Mouse (Mus musculus) heart, embryonic 15.5 days (tissue): ENCODE measurements around the gene Klhl25. TPM values are rescaled to one million over a fixed set of nuclear protein-coding genes. Genes with fewer than 3 reads are reported as not detected.
A peak's percentile ranks its signal among the peaks of the same experiment; 100 is the strongest.
"Not testable (repeated sequence)": the region's sequence is repeated elsewhere in the genome, so short reads cannot be mapped to it uniquely, and the experiment has no call there.

Experiments used
- ATAC-seq: fragments of 200-750 bp; cut with Nextera tagmentation; replicated peaks from 2 replicates; pipeline ENCODE4 v1.8.0; 2017; ENCODE audit warnings: low read depth, moderate TSS enrichment; ENCODE audit not compliant: insufficient number of reproducible peaks, insufficient read depth, low FRiP score
- H3K27ac ChIP-seq: fragments of 300-500 bp; sonication (generic); 2 replicates; pipeline ENCODE4 v1.5.1; 2015; ENCODE audit warnings: mild to moderate bottlenecking, inconsistent platforms
- H3K27me3 ChIP-seq: fragments of 300-500 bp; sonication (generic); 2 replicates; pipeline ENCODE4 v1.6.1; 2015; ENCODE audit warnings: inconsistent platforms
- H3K36me3 ChIP-seq: fragments of 300-500 bp; sonication (generic); 2 replicates; pipeline ENCODE4 v1.6.1; 2015; ENCODE audit warnings: mild to moderate bottlenecking, inconsistent platforms
- H3K4me1 ChIP-seq: fragments of 300-500 bp; sonication (generic); replicated peaks from 2 replicates; pipeline ENCODE4 v1.6.1; 2015; ENCODE audit warnings: inconsistent platforms
- H3K4me2 ChIP-seq: fragments of 300-500 bp; sonication (generic); 2 replicates; pipeline ENCODE4 v1.6.1; 2015; ENCODE audit warnings: inconsistent platforms, mild to moderate bottlenecking, moderate library complexity
- H3K4me3 ChIP-seq: fragments of 300-500 bp; sonication (generic); 2 replicates; pipeline ENCODE4 v1.5.1; 2015; ENCODE audit warnings: mild to moderate bottlenecking, inconsistent platforms
- H3K9ac ChIP-seq: fragments of 300-500 bp; sonication (generic); 2 replicates; pipeline ENCODE4 v1.6.1; 2015; ENCODE audit warnings: mild to moderate bottlenecking, inconsistent platforms
- H3K9me3 ChIP-seq: fragments of 300-500 bp; sonication (generic); replicated peaks from 2 replicates; pipeline ENCODE4 v1.6.1; 2016; ENCODE audit warnings: inconsistent platforms
- WGBS: fragments of 180-500 bp; shearing (Covaris S2); methylation state at CpG from one replicate; pipeline ENCODE4 v1.1.7; 2015; ENCODE audit warnings: mixed read lengths; 5-methylcytosine and 5-hydroxymethylcytosine counted together
- polyA plus RNA-seq: library from polyadenylated mRNA; unstranded; fragments of >200 nt; fragmentation: Nextera tagmentation; extraction: Ambion mirVana; gene quantifications from 2 replicates; pipeline ENCODE4 v1.2.1, GENCODE M21; 2015

The Klhl25 gene
- polyA plus RNA-seq, 1 experiment from 2014 or later: 7.7 TPM

GRCm38 (mm10) chr7:75879436-75879835 is 31.3 kb downstream of the Klhl25 start:
- ATAC-seq: not testable (repeated sequence)

GRCm38 (mm10) chr7:75880236-75880635 is 32.1 kb downstream of the Klhl25 start:
- Histone ChIP-seq H3K9ac (no peak overlapping the region), H3K4me2 (peak overlapping the region; percentile 30; the same call in 1 of the 2 replicates), H3K4me1 (peaks cover 3% of the 10 kb centered on the region; the same call in 1 of the 2 replicates), H3K4me3 (no peak overlapping the region), H3K27ac (no peak overlapping the region), H3K27me3 (no peaks in the 10 kb centered on the region), H3K36me3 (no peaks in the 10 kb centered on the region), H3K9me3 (no peaks in the 10 kb centered on the region)
- WGBS: 54% methylated on average over 8 of the region's 8 CpGs
- no peak for ATAC-seq

More at GRCm38 (mm10) chr7:75879436-75879835, 31.3 kb downstream of the Klhl25 start:
- H3K27ac ChIP-seq, H3K9me3 ChIP-seq, H3K4me1 ChIP-seq, H3K4me2 ChIP-seq, H3K36me3 ChIP-seq, H3K27me3 ChIP-seq, H3K4me3 ChIP-seq, H3K9ac ChIP-seq: not testable (repeated sequence)
- 75% methylated on average over 2 of the region's 2 CpGs for WGBS

DNA sequence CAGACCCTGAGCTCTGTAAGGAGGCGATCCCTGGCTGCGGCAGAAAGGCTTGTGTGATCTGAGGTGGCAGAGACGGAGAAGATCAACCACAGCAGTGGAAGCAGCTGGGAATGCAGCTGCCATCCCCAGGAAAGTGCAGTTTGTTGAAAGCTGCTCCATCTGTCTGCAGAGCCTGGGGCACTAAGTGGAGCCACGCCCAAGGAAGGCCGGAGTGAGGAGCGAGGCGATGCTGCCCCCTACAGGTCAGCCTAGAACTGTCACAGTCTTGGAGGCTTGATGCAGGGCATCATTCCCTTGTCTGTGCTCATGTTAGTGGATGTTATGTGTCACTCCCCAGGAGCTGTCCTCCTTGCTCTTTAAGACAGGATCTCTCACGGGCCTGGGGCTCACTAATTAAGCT is 32.5 kb downstream of the Klhl25 start:
- Histone ChIP-seq H3K9ac (no peak overlapping the region), H3K4me3 (no peak overlapping the region), H3K4me1 (peaks cover 3% of the 10 kb centered on the region; the same call in 1 of the 2 replicates), H3K27me3 (no peaks in the 10 kb centered on the region), H3K36me3 (no peaks in the 10 kb centered on the region), H3K27ac (no peak overlapping the region), H3K9me3 (no peaks in the 10 kb centered on the region), H3K4me2 (peak overlapping the region; percentile 30; the same call in 1 of the 2 replicates)
- peak; percentile 70 for ATAC-seq
- WGBS: 3% methylated on average over 8 of the region's 8 CpGs

- no peak overlapping the region for H3K9ac ChIP-seq
- no peaks in the 10 kb centered on the region for H3K9me3 ChIP-seq
- H3K36me3 ChIP-seq: no peaks in the 10 kb centered on the region
- WGBS: 39% methylated on average over 6 of the region's 6 CpGs
- no peak for ATAC-seq
- H3K27ac ChIP-seq: no peak overlapping the region
- no peak overlapping the region for H3K4me3 ChIP-seq
- H3K4me2 ChIP-seq: no peak overlapping the region
- H3K4me1 ChIP-seq: peaks cover 3% of the 10 kb centered on the region; the same call in 1 of the 2 replicates
- H3K27me3 ChIP-seq: no peaks in the 10 kb centered on the region
These were observed 33.3 kb downstream of the Klhl25 start for GRCm38 (mm10) chr7:75881376-75881775.

GRCm38 (mm10) chr7:75881791-75882190 is 33.7 kb downstream of the Klhl25 start:
- H3K9ac ChIP-seq: no peak overlapping the region
- H3K27ac ChIP-seq: no peak overlapping the region
- no peaks in the 10 kb centered on the region for H3K27me3 ChIP-seq
- no peak overlapping the region for H3K4me3 ChIP-seq
- H3K36me3 ChIP-seq: no peaks in the 10 kb centered on the region
- no peaks in the 10 kb centered on the region for H3K9me3 ChIP-seq
- H3K4me2 ChIP-seq: no peak overlapping the region
- peaks cover 3% of the 10 kb centered on the region; the same call in 1 of the 2 replicates for H3K4me1 ChIP-seq
- 70% methylated on average over 3 of the region's 3 CpGs for WGBS
- no peak for ATAC-seq

DNA sequence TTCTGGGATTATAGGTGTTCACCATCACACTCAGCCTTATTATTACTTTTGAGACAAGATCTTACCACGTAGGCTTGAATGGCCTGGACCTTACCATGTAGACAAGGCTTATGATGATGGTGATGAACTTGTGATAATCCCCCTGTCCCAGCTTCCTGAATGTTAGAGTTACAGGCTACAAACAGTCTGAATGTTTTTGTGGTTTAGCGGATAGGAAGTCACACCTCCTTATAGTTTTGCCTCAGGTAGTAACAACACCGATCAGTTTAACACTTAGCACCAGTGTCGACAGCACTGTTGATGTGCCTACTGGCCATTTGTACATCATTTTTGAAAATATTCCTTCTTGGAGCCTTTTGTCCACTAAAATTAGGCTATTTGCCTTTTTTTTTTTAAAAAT is 43.4 kb downstream of the Klhl25 start:
- no peaks in the 10 kb centered on the region for H3K36me3 ChIP-seq
- ATAC-seq: no peak
- WGBS: 84% methylated on average over 4 of the region's 4 CpGs
- H3K27ac ChIP-seq: no peak overlapping the region
- H3K4me2 ChIP-seq: no peak overlapping the region
- H3K4me3 ChIP-seq: no peak overlapping the region
- no peak overlapping the region for H3K9ac ChIP-seq
- H3K4me1 ChIP-seq: no peaks in the 10 kb centered on the region
- H3K9me3 ChIP-seq: no peaks in the 10 kb centered on the region
- H3K27me3 ChIP-seq: no peaks in the 10 kb centered on the region

- no peak overlapping the region for H3K4me3 ChIP-seq
- H3K9ac ChIP-seq: no peak overlapping the region
- 55% methylated on average over 3 of the region's 3 CpGs for WGBS
These were observed 44.6 kb downstream of the Klhl25 start for GRCm38 (mm10) chr7:75892737-75893136.

DNA sequence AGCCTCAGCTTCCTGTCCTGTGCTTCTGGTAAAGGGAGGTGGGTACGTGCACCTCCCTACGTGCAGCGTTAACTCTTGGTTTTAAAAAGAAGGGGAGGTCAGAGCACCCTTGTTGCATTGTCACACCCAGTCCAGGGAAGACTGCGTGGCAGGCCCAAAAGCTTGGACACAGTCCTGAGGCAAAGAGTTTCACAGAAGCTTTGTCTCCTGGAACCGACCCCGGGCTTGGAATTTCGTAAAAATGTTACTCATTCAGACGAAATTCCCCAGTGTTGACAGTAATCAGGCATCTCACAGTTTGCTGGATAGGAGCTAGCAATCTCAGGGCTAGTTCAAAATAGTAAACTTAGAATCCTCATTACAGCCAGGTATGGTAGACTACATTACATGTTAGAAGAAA is 45.6 kb downstream of the Klhl25 start:
- no peaks in the 10 kb centered on the region for H3K4me1 ChIP-seq
- 72% methylated on average over 8 of the region's 8 CpGs for WGBS

More at GRCm38 (mm10) chr7:75892737-75893136, 44.6 kb downstream of the Klhl25 start:
- no peak overlapping the region for H3K4me2 ChIP-seq
- no peak overlapping the region for H3K27ac ChIP-seq
- H3K9me3 ChIP-seq: no peaks in the 10 kb centered on the region
- H3K4me1 ChIP-seq: no peaks in the 10 kb centered on the region
- no peaks in the 10 kb centered on the region for H3K27me3 ChIP-seq
- no peak for ATAC-seq
- no peaks in the 10 kb centered on the region for H3K36me3 ChIP-seq

GRCm38 (mm10) chr7:75897041-75897440 is 48.9 kb downstream of the Klhl25 start:
- Histone ChIP-seq H3K9me3 (no peaks in the 10 kb centered on the region), H3K4me3 (no peak overlapping the region), H3K36me3 (no peaks in the 10 kb centered on the region), H3K9ac (no peak overlapping the region), H3K27me3 (no peaks in the 10 kb centered on the region), H3K27ac (no peak overlapping the region), H3K4me1 (peaks cover 4% of the 10 kb centered on the region), H3K4me2 (no peak overlapping the region)
- WGBS: 79% methylated on average over 5 of the region's 5 CpGs
- no peak for ATAC-seq

More for the DNA sequence above, 45.6 kb downstream of the Klhl25 start:
- Histone ChIP-seq H3K27me3 (no peaks in the 10 kb centered on the region), H3K9me3 (no peaks in the 10 kb centered on the region), H3K4me3 (no peak overlapping the region), H3K4me2 (no peak overlapping the region), H3K36me3 (no peaks in the 10 kb centered on the region), H3K9ac (no peak overlapping the region), H3K27ac (no peak overlapping the region)
- no peak for ATAC-seq

- no peak overlapping the region for H3K9ac ChIP-seq
- no peak overlapping the region for H3K4me2 ChIP-seq
- no peaks in the 10 kb centered on the region for H3K36me3 ChIP-seq
- H3K27ac ChIP-seq: no peak overlapping the region
- H3K4me3 ChIP-seq: no peak overlapping the region
- no peak; the same call in 1 of the 2 replicates for ATAC-seq
- 46% methylated on average over 6 of the region's 6 CpGs for WGBS
- H3K4me1 ChIP-seq: peaks cover 4% of the 10 kb centered on the region
- no peaks in the 10 kb centered on the region for H3K27me3 ChIP-seq
- no peaks in the 10 kb centered on the region for H3K9me3 ChIP-seq
These were observed 51.0 kb downstream of the Klhl25 start for GRCm38 (mm10) chr7:75899102-75899501.

- H3K36me3 ChIP-seq: no peaks in the 10 kb centered on the region
- no peak overlapping the region for H3K4me2 ChIP-seq
- no peak overlapping the region for H3K9ac ChIP-seq
- H3K27me3 ChIP-seq: no peaks in the 10 kb centered on the region
- H3K4me3 ChIP-seq: no peak overlapping the region
- H3K4me1 ChIP-seq: peaks cover 4% of the 10 kb centered on the region
- no peak for ATAC-seq
- no peak overlapping the region for H3K27ac ChIP-seq
- H3K9me3 ChIP-seq: no peaks in the 10 kb centered on the region
- 33% methylated on average over 8 of the region's 8 CpGs for WGBS
These were observed 51.4 kb downstream of the Klhl25 start for GRCm38 (mm10) chr7:75899517-75899916.

GRCm38 (mm10) chr7:75899954-75900353 is 51.8 kb downstream of the Klhl25 start:
- H3K4me3 ChIP-seq: no peak overlapping the region
- no peaks in the 10 kb centered on the region for H3K36me3 ChIP-seq
- H3K4me1 ChIP-seq: peaks cover 4% of the 10 kb centered on the region
- no peak overlapping the region for H3K9ac ChIP-seq
- no peak overlapping the region for H3K4me2 ChIP-seq
- H3K27ac ChIP-seq: no peak overlapping the region
- ATAC-seq: no peak
- no peaks in the 10 kb centered on the region for H3K9me3 ChIP-seq
- no peaks in the 10 kb centered on the region for H3K27me3 ChIP-seq
- 71% methylated on average over 4 of the region's 4 CpGs for WGBS
